Mouse (Mus musculus) urinary bladder, postnatal 10 days (tissue): ENCODE measurements around the gene Gm12695.

ENCODE experiments used
- DNase-seq: peaks from one replicate; pipeline ENCODE4 v3.0.0; 2022; ENCODE audit warnings: low spot score

Gene Gm12695

DNA sequence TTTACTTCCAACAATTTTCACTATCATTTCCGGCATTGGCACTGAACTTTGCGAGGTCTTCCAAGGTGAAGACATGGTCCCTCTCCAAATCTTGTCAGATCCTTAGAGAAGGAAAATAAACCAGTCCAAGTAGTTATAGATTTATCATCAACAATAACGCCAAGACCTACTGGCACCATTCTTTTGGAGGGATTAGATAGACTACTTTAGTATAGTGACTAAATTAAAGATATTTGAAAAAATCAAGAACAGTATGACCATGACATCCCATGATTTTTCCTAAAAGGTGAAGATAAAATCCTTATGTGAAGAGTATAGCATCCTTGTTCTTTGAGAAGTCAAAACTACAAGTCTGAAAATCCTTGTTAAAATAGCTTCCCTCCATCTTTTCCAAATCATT lies at the start of gene Gm12695:
Gm12695 (minus strand) TSS at position 101 of the 400 bp plus-strand sequence.
- no peak for DNase-seq

DNA sequence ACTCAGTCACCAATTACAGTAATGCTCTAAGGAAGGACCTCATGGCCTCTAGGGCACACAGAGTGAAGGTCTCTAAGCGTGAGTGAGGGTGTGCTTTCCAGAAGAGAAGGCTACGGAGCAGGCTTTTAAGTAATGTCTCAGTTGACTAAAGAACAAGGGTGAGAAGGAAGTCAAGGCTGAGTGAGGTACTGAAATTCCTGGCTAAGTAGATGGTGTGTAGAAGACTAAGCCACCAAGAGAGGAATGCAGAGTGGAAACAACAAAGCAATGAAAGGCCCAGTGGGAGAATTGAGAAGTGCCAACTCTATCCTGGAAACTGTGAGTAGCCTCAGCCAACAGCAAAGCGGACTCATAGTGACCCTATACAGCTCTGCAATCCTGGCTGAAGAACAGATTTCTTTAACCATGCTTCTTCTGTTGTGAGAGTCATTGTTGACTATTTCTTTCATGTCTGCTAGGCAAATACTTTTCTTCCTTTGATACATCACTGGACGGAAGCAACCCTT lies 40.6 kb upstream of the Gm12695 start:
- DNase-seq = no peak

DNA sequence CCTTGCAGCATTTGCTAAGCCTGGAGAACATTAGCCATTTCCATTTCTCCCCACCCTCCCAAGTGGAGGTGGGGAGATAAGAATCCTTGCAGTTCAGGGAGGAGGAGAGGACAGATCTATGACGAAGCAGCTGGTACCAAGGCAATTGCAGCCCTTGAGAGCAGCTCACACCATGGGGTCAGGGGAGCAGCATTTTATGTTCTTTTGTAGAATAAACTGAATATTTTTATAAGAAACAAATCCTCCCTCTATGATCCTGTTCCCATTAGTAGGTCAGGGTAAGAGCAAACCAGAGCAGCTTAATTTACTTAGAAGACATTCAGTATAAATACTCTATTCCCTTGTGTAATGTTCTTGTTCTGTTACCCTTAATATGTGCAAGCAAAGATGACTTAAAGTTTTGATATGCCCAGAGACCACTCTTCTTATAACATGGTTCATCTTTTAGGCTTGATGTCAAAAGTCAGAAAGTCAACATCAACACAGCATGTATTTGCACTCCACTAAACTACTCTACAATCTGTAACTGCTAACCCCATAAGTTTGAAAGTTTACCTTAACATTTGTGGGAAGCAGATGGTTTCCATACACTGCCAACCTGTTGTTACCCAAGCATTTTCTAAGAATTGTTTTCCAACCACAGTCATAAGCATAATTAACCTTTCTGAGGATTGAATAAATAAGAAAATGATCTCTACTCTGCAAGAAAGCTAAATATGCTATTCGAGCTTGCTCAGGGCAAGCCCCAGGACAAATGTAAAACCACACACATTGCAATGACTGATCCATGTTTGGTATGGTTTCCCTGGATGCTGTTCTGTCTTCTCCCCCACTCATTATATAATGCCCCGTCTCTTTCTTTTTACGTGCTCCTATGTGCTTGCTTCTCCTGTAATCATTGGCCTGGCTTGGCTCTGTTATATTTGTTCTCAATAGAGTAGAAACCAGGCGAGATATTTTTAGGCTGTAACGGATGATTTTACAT lies 22.1 kb upstream of the Gm12695 start:
- no peak for DNase-seq

DNA sequence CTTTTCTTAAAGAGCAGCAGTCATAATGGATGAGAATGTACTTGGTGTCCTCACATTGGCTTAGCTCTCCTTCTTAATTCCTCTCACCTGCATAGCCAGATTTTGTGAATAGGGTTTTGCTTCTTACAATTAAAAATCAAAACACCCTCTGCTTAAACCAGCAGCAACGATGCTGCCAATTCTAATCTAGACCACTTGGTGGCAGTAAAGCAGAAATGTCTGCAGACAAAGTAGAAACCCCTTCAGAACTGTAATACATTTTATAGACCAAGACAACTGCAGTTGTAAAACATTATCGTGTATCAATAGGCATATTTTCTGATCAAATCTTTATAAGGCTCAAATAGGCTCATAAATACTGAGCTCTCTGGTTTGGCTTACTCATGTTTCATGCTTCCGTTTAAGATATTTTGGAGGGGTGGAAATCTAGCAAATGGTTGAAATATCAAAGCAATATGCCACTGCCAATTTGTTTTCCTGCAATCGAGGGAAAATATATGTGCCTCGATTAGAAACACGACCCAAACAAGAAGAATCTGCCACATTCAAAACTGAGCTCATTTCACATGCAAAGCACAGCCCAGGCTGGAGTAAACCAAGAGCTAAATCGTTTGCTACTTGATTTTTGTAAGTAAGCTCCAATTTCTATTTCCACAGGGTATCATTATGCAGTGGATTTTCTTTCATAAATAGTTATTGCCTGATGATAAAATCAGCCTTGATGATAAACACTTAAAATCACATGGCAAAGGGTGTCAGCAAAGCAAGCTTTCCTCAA lies 14.6 kb upstream of the Gm12695 start:
- DNase-seq = no peak

DNA sequence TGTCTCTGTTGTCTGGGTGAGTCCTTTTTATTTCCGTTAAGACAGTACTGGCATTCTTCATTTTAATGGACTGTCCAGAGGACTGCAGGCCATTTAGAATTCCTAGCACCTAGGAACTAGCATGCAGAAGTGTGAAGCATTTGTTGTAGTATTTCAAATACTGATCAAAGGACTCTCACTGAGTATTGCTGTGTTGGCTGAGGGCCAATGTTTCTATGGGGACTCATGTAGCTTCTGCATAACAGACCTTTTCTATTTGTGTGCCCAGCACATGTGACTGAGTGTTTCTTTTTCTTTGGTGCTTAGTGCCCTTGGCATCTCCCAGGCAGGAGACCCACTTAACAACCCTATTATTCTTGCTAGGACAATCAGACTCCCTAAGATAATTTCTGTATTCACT lies 12.6 kb upstream of the Gm12695 start:
- DNase-seq = no peak

DNA sequence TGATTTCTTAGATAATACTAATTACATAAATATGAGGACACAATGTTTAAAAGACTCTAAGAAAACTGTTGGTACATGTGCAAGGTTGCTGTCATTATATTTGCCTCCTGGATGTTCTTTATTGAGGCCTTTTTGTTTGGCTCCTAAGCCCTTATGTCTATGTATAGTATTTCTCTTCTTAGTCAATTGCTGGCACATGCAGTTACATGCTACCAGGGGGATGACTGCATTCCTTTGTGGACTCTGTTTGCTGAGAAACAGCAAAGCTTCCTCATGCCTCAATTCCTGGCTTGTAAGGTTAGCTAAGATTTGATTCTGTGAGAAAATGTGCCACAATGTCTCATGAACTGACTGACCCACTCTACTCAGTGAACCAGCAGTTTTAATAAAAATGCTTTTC lies 6.3 kb upstream of the Gm12695 start:
- DNase-seq = no peak

DNA sequence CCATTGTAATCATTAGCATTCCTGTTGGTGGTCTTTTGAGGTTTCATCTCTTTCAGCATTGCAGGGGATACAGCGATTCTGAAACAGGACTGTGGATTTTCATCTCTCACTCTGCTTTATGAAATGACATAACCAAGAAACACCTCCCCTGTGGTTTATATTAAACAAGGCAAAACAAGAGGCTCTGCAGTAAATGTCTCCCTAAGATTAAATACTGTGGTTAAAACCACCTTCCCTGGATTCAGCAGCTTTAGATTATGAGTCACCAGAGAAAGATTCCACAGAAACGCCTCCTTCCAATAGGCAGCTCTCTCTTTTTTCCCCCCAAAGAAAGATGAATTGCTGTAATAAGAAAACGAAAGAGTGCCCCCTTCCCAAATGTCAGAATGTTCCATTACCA lies 4.9 kb upstream of the Gm12695 start:
- DNase-seq = no peak

DNA sequence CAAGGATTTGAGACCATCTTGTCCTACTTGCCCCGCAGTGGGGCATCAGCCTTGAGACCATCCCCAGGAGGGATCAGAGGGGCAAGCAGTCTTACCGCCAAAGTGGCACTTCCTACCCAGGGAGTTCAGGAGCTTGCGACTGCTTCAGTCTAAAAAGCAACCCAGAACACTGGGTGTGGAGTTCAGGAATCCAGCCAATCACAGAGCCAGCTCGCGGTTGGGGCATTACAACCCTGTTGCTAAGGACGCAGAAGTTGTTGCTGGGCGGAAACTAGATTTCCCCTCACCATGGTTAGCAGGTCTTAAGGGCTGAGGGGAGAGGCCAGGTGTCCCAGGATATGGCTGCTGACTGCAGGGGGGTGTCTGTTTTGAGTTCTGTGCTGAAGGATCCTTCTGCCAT lies 1.6 kb upstream of the Gm12695 start:
- DNase-seq = no peak

DNA sequence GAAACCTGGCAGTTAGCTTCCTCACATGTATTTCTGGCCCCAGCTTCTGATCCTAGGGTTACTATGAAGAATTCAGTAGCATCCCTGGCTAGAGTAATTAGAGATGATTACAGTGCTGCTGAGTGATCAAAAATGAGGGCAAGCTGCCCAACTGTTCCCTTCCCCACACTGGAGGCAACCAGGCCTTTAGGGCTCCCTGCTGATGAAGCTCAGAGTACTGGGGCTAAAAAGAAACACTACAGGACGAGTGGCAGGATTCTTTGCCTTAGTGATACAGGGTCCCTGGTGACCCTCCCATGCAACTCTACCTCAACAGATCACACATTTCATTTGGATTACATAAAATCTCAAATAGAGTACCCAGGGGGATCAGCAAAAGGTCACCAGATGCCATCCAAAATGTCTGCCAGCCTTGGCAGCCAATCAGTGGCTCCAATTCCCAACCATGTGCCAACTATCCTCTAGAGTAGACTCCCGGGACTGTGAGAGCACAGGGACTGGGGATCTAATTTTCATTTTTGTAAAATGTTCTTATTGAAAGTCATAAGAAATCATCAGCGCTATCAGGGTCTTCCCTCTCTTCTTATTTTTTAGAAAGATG lies 11.9 kb downstream of the Gm12695 start:
- DNase-seq = no peak

DNA sequence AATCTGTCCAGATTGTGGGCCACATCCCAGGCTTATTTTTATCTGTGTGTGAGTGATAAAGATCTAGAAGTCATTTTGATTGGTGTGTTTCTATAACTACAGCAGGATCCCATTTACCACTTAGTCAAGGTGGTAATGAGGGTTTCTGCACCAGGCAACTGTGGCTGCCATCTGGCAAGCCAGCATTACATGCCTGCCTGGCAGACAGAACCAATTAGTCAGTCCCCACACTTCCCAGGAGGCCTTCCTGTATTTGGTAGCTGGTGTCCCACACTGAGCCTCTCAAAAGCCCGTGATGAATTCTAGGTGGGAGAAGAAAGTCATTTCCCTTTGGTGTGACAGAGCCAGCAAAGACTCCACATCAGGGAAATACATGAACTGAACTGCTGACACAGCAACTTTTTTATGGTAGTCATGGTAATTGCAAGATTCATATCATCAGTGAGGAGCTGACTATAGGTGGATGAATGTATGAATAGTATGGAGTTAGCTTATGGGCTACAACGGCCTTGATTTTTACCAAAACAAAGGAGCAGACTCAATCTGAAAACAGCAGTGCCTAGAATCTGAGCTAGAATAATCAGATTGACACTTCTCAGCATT lies 18.5 kb downstream of the Gm12695 start:
- no peak for DNase-seq

DNA sequence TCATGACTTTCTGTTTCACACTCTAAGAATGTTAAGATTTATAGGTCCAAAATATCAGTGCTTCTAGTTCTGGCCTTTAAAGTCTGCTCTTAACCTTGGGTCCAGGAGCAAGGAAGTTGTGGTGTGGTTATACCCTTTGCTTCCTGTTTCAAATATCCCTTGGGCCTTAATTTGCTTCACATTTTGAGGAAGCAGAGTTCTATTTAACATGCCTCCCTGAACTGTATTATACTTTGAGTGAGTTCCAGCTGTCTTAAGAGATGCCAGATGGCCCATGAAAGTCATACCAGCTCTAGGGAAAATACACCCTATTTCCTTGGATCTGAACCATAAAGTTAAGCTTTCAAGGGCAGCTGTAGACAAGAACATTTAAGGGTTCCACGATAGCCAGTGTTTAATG lies 33.0 kb downstream of the Gm12695 start:
- no peak for DNase-seq

DNA sequence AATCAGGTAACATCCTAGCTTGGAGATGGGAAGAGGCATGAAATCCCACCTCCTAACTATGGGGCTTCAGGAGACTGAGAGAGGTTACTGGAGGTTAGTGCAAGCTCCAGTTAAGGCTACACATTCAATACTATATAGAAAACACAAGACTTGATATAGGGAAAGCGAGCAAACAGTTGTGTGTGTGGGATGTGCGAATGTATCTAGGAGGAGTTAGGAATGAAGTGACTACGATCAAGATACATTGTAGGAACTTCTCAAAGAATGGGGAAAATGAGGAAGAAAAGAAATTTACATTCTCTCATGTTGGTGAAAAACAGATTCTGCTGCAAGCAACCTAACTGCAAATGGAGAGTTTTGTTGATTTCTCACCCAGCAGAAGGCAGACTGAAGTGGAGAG lies 44.5 kb downstream of the Gm12695 start:
- no peak for DNase-seq

DNA sequence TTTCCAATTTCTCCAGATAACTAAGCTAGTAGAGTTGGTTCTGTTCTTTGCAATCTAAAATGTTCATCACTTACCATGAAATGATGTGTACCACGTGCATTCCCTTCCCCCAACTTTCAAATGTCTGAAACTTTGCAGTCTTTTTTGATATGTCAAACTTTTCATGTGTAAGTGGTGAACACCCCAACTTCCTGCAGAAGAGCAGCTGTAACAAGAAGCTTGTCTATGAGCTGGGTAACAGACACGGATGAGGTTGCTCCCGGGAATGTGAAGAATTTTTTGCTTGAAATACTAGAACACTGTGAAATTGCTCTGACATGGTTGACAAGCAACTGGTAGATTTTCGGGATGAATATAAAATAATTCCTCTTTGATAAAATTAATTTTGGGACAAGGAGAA lies 55.7 kb downstream of the Gm12695 start:
- DNase-seq = no peak

DNA sequence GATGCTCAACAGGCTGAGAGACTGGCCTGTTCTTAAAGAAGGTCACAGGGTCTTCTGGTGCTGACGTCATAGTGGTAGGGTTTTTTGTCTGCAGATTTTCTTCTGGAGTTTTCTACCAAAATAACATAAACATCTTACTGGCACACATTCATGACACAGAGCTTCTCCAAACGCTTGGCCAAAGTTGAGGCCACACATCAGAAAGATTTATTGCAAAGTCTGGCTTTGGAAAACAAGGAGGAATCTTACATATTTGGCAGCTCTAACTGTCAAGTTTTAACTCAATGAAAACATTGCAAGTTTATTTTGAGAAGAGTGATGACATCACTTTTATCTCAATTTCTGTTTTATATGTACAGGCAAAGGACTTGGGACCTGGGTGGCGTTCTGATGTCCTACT lies 56.8 kb downstream of the Gm12695 start:
- no peak for DNase-seq

DNA sequence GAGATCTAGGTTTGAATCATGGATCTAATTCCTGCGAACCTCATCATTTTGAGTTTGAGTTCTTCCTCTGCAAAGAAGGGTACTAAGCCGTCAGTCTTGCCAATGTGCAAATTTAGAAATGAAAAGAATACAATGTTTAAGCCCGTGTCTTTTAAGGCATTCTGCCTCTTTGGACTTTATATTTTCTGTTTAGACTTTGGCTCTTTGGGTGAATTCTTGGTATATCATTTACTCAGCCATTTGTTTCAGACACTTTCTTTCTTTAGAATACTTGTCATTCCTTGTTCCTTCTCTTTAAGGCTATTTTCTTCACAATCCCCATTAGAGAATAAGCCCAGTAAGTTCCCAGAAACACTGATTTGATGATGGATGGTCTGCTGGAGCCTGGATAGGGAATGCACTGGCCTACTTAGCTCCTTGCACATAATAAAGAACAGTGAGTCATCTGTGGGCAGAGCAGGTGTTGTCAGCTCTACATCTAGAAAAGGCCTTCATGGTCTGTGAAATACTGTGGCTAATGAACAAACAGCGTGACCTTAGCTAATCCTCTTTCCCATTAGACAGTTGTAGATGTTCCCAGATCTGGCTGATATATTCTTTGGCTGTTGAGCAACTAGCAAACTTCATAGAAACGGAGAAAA lies 59.5 kb downstream of the Gm12695 start:
- no peak for DNase-seq

DNA sequence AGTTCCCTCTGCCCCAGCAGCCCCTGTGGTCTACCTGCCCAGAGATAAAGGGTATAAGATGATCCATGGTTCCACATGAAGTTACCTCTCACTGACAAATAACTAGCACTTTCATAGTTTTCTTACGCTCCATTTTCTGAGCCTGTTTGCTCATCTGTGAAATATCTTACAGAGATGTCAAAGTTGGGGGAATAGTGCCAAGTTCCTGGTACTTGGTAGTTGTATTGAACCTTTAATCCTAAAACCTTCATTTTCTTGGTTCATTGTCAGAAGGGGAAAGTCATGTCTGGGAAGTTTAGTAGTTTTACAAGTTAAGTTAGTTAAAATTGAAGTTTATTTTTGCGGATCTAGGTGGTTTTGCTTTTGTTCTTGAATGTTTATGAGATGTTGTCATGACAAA lies 62.7 kb downstream of the Gm12695 start:
- DNase-seq = no peak

DNA sequence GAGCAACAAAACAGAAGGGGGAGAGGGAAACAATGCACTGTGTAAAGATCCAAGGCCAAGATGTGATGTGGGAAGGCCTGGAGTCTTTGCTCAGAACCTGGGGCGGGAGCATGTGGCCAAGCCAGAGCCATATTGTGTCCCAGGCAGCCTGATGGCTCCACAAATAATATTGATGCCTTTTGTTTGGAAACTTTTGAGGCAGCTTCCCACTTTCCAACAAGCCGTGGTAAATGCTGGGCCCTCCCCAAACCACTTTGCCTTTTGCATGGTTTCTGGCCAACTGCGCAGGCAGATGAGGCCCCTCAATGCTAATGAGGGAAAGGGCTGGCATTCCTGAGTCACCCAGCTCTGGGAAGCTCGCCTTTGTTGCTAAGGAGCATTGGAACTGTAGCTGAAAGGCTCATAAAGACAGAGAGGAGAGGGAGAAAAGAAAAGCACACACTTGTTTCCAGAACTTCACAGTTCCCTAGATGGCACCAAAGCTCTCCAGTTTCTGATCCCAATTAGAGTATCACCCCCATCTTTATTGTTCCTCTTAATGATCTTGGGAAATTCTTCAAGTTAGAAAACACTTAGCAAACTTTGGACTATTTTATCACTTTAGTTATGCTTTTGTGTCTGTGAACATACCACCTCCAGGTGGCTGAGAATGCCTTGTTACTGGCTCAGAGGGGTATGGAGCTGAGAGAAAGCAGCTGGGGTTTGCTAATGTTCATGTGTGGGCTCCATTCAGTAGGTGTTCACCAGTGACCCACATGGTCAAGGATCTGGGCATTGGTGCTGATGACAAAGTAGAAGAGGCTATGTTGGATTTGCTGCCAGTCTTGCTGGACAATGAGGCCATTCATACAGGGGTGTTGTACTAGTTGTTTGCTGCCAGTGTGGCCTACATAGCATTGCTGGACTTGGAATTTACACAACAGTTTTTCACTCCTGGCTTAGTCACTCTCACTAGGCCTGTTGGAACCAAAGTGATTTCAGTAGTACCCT lies 65.7 kb downstream of the Gm12695 start:
- DNase-seq = no peak

DNA sequence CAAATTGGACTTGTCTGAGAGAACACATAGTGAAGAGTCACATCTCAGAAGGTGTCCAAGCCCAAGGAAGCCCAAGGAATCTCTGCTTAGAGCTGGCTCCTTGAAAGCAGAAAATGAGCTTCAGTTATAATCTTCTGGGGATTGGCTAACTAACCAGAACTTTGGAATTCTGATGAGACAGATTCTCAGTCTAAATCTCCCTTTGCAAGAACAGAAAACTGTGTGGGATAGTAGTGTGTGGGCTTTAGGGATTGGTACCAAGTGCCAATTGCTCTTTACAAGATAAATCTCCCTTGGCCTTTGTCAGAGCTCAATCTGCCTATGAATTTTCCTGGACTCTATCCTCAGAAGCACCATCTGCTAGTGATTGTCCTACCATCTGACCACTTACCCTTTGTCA lies 66.5 kb downstream of the Gm12695 start:
- no peak for DNase-seq

DNA sequence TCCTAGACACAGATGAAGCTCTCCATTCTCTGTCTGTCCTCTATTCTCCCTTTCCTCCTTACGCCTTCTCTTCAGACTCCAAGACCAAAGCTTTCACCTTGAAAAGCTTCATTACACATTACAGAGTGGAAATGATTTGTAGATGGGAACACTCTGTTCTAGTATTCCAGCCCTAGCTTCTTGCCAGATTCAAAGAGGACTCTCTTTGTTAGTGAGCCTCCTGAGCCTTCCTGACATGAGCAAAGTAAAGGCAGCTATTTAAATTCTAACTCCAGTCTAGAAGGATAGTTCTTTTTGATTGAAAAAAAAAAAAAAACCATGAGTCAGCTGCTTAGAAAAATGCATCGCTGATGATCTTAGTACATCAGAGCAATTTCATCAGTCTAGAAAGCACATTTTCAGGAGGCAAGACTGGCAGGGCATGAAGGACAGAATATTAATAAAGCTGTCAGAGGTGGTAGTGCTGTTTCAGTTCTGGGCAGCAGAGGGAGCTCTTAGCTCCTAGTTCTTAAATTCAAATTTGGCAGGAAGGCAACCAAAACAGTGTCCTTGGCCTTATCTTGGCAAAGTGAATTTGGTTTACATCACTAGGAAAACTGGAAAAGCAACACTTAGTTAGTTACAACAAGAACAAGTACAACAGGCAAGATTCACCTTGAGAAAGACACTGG lies 79.6 kb downstream of the Gm12695 start:
- no peak for DNase-seq

DNA sequence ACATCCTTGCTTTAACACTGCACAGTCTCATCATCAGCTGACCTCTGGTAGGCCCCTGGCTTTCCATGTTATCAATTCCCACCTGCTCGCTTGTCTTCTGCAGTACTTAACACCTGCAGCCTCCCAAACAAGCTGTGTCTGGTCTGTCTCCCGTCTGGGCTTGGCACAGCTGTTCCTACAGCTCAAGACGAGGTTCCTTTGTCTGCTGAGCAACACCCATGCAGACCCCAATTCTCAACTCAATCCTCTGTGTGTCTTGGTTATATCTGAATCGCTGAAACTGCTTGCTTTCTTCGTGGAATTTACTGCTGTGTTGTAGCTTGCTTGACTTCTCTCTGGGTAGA lies 86.8 kb downstream of the Gm12695 start:
- DNase-seq = no peak
